Mouse (Mus musculus): ENCODE measurements at regions not wholly inside any gene's neighbourhood (a gene's known extent, or its start where the extent isn't known, plus 50 kb on each side); places are given as distances from the start of the nearest gene placed in this dataset.

- 91% methylated on average over 4 of the region's 4 CpGs for WGBS
- Histone ChIP-seq H3K27me3 (ENCODE audit: insufficient read depth, low read length) (no peaks in the 10 kb centered on the region), H3K4me3 (ENCODE audit: low read depth, low read length) (no peak overlapping the region), H3K36me3 (ENCODE audit: insufficient read depth) (no peaks in the 10 kb centered on the region), H3K4me1 (ENCODE audit: insufficient read depth) (no peaks in the 10 kb centered on the region), H3K27ac (ENCODE audit: low read depth, low read length) (no peak overlapping the region), H3K4me2 (ENCODE audit: low read depth) (no peak overlapping the region), H3K9me3 (ENCODE audit: low read length) (no peaks in the 10 kb centered on the region), H3K9ac (no peak overlapping the region)
- TF ChIP-seq CTCF (IDR thresholded peaks at IDR 0.05; ENCODE audit: low read depth), result no peak
- no peak for ATAC-seq
- DNase-seq, result no peak
Measured at GRCm38 (mm10) chr4:88948027-88948859, 68.2 kb upstream of the Ifne start.

DNA sequence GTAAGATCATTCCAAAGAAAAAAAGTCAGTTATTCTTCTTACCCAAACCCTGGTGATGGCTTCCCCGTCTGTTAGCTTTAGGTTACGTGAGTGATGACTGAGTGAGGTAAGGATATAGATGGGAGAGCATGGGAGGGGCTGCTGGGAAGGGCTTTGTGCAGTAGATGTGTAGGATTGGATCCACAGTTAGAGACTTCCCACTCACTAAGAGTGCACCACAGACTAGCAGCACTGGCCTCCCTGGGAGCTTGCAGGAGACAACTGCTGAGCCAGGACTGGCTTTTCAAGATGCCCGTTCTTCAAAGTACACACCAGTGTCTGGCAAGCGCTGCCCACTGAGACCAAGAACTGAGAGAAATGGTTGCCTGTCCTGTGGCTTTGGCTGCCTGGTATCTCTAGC is 62.0 kb upstream of the Ifne start:
- TF ChIP-seq CTCF (IDR thresholded peaks at IDR 0.05; ENCODE audit: low read depth), result no peak
- Histone ChIP-seq H3K27ac (ENCODE audit: low read depth, low read length) (no peak overlapping the region), H3K9me3 (ENCODE audit: low read length) (no peaks in the 10 kb centered on the region), H3K36me3 (ENCODE audit: insufficient read depth) (no peaks in the 10 kb centered on the region), H3K9ac (no peak overlapping the region), H3K4me1 (ENCODE audit: insufficient read depth) (no peaks in the 10 kb centered on the region; the same call in 1 of the 2 replicates), H3K4me3 (ENCODE audit: low read depth, low read length) (no peak overlapping the region), H3K27me3 (ENCODE audit: insufficient read depth, low read length) (peaks cover 7% of the 10 kb centered on the region), H3K4me2 (ENCODE audit: low read depth) (no peak overlapping the region)
- ATAC-seq (no peak), DNase-seq (no peak)
- WGBS, result 79% methylated on average over 4 of the region's 4 CpGs

DNA sequence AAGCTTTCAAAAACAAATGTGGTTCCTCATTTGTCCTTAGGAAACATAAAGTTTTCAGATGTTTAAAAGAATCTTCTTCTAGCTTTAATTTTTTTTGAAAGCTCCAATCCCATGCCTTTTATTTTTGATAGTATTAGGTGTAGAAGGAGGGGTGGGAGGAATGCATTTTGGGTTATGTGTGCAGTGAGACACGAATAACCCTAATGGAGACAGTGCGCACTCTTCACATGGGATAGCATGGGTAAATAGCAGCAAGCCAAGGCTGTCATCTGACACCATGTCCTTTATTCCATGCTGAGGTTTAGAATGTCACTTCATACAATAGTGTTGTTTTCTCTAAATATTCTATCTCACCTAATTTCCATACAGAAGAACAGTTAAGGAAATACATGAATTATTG is 60.7 kb upstream of the Ifne start:
- no peak for DNase-seq
- H3K9ac ChIP-seq, result no peak overlapping the region
- H3K9me3 ChIP-seq (ENCODE audit: low read length), result no peaks in the 10 kb centered on the region
- no peaks in the 10 kb centered on the region for H3K36me3 ChIP-seq (ENCODE audit: insufficient read depth)
- H3K27me3 ChIP-seq (ENCODE audit: insufficient read depth, low read length), result peaks cover 13% of the 10 kb centered on the region
- no peak overlapping the region for H3K4me3 ChIP-seq (ENCODE audit: low read depth, low read length)
- 82% methylated on average over 2 of the region's 2 CpGs for WGBS
- no peak for TF ChIP-seq CTCF (IDR thresholded peaks at IDR 0.05; ENCODE audit: low read depth)
- H3K27ac ChIP-seq (ENCODE audit: low read depth, low read length), result no peak overlapping the region
- H3K4me1 ChIP-seq (ENCODE audit: insufficient read depth), result no peaks in the 10 kb centered on the region; the same call in 1 of the 2 replicates
- H3K4me2 ChIP-seq (ENCODE audit: low read depth), result no peak overlapping the region
- no peak for ATAC-seq

GRCm38 (mm10) chr4:88939397-88939796 is 59.4 kb upstream of the Ifne start:
- Histone ChIP-seq H3K9ac (peak overlapping the region; percentile 81; the same call in 1 of the 2 replicates), H3K4me2 (ENCODE audit: low read depth) (no peak overlapping the region), H3K4me3 (ENCODE audit: low read depth, low read length) (peak overlapping the region; percentile 73), H3K9me3 (ENCODE audit: low read length) (no peaks in the 10 kb centered on the region), H3K27ac (ENCODE audit: low read depth, low read length) (no peak overlapping the region), H3K27me3 (ENCODE audit: insufficient read depth, low read length) (peaks cover 18% of the 10 kb centered on the region), H3K36me3 (ENCODE audit: insufficient read depth) (no peaks in the 10 kb centered on the region), H3K4me1 (ENCODE audit: insufficient read depth) (no peaks in the 10 kb centered on the region; the same call in 1 of the 2 replicates)
- TF ChIP-seq CTCF (IDR thresholded peaks at IDR 0.05; ENCODE audit: low read depth), result no peak
- WGBS, result 64% methylated on average over 4 of the region's 4 CpGs
- no peak for ATAC-seq
- no peak for DNase-seq

- Histone ChIP-seq H3K36me3 (ENCODE audit: insufficient read depth) (no peaks in the 10 kb centered on the region), H3K4me2 (ENCODE audit: low read depth) (peak overlapping the region; percentile 73), H3K4me3 (ENCODE audit: low read depth, low read length) (peak overlapping the region; percentile 73), H3K27me3 (ENCODE audit: insufficient read depth, low read length) (peaks cover 18% of the 10 kb centered on the region), H3K4me1 (ENCODE audit: insufficient read depth) (no peaks in the 10 kb centered on the region; the same call in 1 of the 2 replicates), H3K9ac (peak overlapping the region; percentile 81), H3K9me3 (ENCODE audit: low read length) (no peaks in the 10 kb centered on the region), H3K27ac (ENCODE audit: low read depth, low read length) (peak overlapping the region; percentile 67)
- WGBS, result 5% methylated on average over 11 of the region's 11 CpGs
- ATAC-seq (peak; percentile 78), DNase-seq (peak; percentile 71)
- TF ChIP-seq CTCF (IDR thresholded peaks at IDR 0.05; ENCODE audit: low read depth), result peak; percentile 33; the same call in 1 of the 2 replicates
Measured at GRCm38 (mm10) chr4:88938712-88939032, 58.7 kb upstream of the Ifne start.

- peak; percentile 34; the same call in 1 of the 2 replicates for TF ChIP-seq CTCF (IDR thresholded peaks at IDR 0.05; ENCODE audit: low read depth)
- Histone ChIP-seq H3K9me3 (ENCODE audit: low read length) (no peaks in the 10 kb centered on the region), H3K27me3 (ENCODE audit: insufficient read depth, low read length) (peaks cover 18% of the 10 kb centered on the region), H3K4me2 (ENCODE audit: low read depth) (peak overlapping the region; percentile 73), H3K9ac (peak overlapping the region; percentile 81), H3K4me3 (ENCODE audit: low read depth, low read length) (peak overlapping the region; percentile 73), H3K27ac (ENCODE audit: low read depth, low read length) (peak overlapping the region; percentile 67), H3K36me3 (ENCODE audit: insufficient read depth) (no peaks in the 10 kb centered on the region), H3K4me1 (ENCODE audit: insufficient read depth) (no peaks in the 10 kb centered on the region; the same call in 1 of the 2 replicates)
- ATAC-seq, result peak; percentile 93
- 6% methylated on average over 96 of the region's 104 CpGs for WGBS
- DNase-seq, result peak; percentile 81
Measured at GRCm38 (mm10) chr4:88937866-88938711, 58.1 kb upstream of the Ifne start.

GRCm38 (mm10) chr4:88936976-88937375 is 57.0 kb upstream of the Ifne start:
- no peak overlapping the region for H3K4me3 ChIP-seq (ENCODE audit: low read depth, low read length)
- TF ChIP-seq CTCF (IDR thresholded peaks at IDR 0.05; ENCODE audit: low read depth), result no peak
- no peaks in the 10 kb centered on the region for H3K36me3 ChIP-seq (ENCODE audit: insufficient read depth)
- no peak overlapping the region for H3K9ac ChIP-seq
- WGBS, result 73% methylated on average over 6 of the region's 6 CpGs
- ATAC-seq (no peak), DNase-seq (no peak)
- H3K4me2 ChIP-seq (ENCODE audit: low read depth), result no peak overlapping the region
- H3K27me3 ChIP-seq (ENCODE audit: insufficient read depth, low read length), result peaks cover 18% of the 10 kb centered on the region
- no peaks in the 10 kb centered on the region for H3K9me3 ChIP-seq (ENCODE audit: low read length)
- no peaks in the 10 kb centered on the region; the same call in 1 of the 2 replicates for H3K4me1 ChIP-seq (ENCODE audit: insufficient read depth)
- no peak overlapping the region for H3K27ac ChIP-seq (ENCODE audit: low read depth, low read length)

Measured in forebrain, postnatal 0 days (tissue).